Mouse (Mus musculus): ENCODE results near the gene Kcmf1.
"Not testable (repeated sequence)": the region's sequence is repeated elsewhere in the genome, so short reads cannot be mapped to it uniquely, and the experiment has no call there.

Gene Kcmf1

DNA sequence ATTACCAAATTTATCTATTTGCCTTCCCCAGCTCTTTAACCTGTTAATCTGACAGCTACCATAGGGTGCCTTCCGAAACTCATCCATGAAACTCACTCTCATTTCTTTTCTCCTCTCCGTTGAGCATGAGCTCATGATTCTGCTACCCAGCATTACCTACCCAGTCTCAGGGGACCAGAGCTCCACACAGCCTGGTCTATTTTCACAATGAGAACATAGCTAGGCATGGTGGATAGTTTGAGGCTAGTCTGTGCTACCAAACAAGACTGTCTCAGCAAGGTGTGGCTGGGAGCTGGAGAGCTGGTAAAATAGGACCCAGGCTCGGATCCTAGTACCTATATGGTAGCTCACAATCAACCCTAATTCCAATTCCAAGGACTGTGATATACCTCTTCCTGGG lies 17.6 kb downstream of the Kcmf1 start:
- no peaks in the 10 kb centered on the region for H3K36me3 ChIP-seq (ENCODE audit: control insufficient read depth, insufficient read depth, low read length, poor library complexity, severe bottlenecking)
- DNase-seq (ENCODE audit: low read depth, low spot score): no peak
- H3K27me3 ChIP-seq (ENCODE audit: control insufficient read depth, insufficient read depth, low read length, poor library complexity, severe bottlenecking): no peaks in the 10 kb centered on the region

DNA sequence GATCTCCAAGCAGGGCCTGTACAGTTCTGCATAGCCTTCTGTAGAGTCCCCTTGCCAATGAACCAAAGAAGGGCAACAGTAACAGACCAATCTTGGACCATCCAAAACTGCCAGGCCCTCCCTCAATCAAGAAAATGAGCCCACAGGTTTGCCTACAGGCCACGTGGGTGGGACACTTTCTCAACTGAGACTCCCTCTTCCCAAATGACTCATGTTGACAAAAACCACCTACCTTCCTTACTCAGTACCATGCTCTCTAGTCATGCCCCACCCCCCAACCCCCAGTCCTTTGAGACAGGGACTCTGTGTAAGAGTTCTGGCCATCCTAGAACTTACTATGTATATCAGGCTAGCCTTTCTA lies 18.2 kb downstream of the Kcmf1 start:
- no peak for DNase-seq (ENCODE audit: low read depth, low spot score)
- H3K27me3 ChIP-seq (ENCODE audit: control insufficient read depth, insufficient read depth, low read length, poor library complexity, severe bottlenecking): no peaks in the 10 kb centered on the region
- H3K36me3 ChIP-seq (ENCODE audit: control insufficient read depth, insufficient read depth, low read length, poor library complexity, severe bottlenecking): no peaks in the 10 kb centered on the region

DNA sequence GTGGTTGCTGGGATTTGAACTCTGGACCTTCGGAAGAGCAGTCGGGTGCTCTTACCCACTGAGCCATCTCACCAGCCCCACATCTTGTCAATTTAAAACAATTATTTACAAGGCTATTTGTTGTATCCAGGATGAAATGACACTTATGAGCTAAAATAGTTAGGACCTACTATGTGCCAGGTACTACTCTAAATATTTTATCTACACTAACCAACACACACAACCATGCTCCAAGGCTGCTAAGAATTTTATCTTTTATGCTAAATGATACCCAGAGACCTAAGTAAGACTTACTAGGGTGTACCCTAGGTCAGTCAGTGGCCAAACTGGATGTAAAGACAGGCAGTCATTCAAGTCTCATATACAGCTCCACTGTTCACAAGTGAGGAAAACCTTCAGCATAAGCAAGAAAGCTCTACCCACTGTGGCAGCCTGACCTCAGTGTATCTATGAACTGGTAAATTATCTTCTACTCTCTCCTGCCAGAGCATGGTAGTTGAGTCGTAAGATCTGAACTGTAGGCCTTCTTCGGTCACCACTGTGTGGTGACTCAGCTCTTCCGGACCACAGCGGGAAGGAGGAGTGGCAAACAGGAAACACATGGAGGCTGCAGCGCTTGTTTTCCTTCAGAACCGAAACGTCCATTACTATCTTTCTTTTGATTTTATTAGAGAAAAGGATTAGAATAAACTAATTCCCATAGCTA lies 18.7 kb downstream of the Kcmf1 start:
- peak; percentile 32 for DNase-seq (ENCODE audit: low read depth, low spot score)
- Histone ChIP-seq H3K36me3 (ENCODE audit: control insufficient read depth, insufficient read depth, low read length, poor library complexity, severe bottlenecking) (no peaks in the 10 kb centered on the region), H3K27me3 (ENCODE audit: control insufficient read depth, insufficient read depth, low read length, poor library complexity, severe bottlenecking) (no peaks in the 10 kb centered on the region)

DNA sequence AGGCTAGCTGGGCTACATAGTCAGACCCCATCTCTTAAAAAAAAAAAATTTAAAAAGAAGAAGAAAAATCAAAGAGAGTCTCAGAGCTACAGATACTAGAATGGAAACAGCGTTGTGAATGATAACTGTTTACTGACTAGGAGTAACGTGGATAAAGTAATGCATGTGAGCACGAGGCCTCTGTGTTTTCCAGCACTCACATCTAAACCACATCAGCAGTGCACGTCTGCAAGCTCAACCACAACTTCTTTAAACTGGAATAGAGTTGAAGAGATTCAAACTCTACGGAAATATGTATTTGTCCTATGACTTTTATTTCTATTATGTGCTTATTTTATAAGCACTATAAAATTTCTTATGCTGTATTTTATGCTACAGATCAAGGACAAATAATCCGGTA lies 23.1 kb downstream of the Kcmf1 start:
- no peak for DNase-seq (ENCODE audit: low read depth, low spot score)

DNA sequence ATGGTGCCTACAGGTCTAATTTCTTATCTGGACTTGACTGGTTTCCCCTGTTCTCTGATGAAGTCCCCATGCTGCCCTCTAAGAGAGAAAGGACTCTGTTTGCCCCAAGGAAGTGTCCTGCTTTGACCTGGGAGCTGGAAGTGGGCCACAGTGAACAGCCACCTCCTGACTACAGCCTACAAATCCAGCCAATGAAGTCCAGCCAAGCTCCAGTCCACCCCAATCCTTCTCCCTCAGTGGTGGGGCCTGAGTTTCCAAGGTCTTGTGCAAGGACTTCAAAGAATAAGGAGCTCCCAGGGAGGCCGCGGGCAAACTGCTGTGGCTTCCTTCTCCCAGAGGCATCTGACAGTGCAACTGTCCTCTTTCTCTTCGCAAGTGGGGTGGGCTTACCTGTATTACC lies 26.4 kb downstream of the Kcmf1 start:
- Histone ChIP-seq H3K27me3 (ENCODE audit: control insufficient read depth, insufficient read depth, low read length, poor library complexity, severe bottlenecking) (no peaks in the 10 kb centered on the region), H3K36me3 (ENCODE audit: control insufficient read depth, insufficient read depth, low read length, poor library complexity, severe bottlenecking) (no peaks in the 10 kb centered on the region)
- no peak for DNase-seq (ENCODE audit: low read depth, low spot score)

More for the DNA sequence above, 23.1 kb downstream of the Kcmf1 start:
- H3K27me3 ChIP-seq (ENCODE audit: control insufficient read depth, insufficient read depth, low read length, poor library complexity, severe bottlenecking): no peaks in the 10 kb centered on the region
- H3K36me3 ChIP-seq (ENCODE audit: control insufficient read depth, insufficient read depth, low read length, poor library complexity, severe bottlenecking): no peaks in the 10 kb centered on the region

DNA sequence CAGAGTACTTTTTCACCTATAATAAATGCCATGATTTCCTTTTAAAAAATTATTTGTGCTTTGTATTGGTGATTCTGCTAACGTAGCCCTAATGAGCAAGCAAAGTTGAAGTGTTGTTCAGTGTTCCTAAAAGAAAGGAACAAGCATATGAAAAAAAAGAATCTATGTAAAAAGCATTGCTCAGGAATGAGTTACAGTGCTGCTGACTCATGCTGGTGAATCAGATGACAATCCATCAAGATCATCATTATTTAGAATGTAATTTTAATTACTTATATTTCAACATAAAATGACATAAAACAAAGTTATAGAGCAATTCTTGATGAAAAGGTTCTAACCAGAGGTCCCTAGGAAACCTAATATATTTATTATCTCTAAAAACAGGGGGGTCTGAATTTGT lies 27.5 kb downstream of the Kcmf1 start:
- H3K27me3 ChIP-seq (ENCODE audit: control insufficient read depth, insufficient read depth, low read length, poor library complexity, severe bottlenecking): no peaks in the 10 kb centered on the region
- H3K36me3 ChIP-seq (ENCODE audit: control insufficient read depth, insufficient read depth, low read length, poor library complexity, severe bottlenecking): no peaks in the 10 kb centered on the region
- DNase-seq (ENCODE audit: low read depth, low spot score): no peak

DNA sequence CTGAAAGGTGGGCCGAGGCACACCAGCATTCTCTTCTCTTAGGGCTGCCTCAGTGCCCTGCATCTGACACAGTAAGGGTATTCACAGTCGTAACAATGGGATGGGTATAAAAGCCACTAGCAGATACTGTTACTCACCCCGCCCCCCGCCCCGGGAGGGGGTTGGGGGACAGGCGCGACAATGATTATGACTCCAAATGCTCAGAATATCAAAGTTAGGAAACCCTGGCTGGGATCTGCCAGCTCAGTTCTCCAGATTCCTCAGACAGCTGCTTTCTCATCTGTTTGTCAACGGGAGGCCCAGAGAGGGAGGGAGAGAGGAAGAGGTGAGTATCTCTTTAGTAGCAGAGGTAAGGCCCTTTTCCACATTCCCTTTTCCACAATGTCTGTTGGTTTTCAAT lies 30.2 kb downstream of the Kcmf1 start:
- Histone ChIP-seq H3K36me3 (ENCODE audit: control insufficient read depth, insufficient read depth, low read length, poor library complexity, severe bottlenecking) (no peaks in the 10 kb centered on the region), H3K27me3 (ENCODE audit: control insufficient read depth, insufficient read depth, low read length, poor library complexity, severe bottlenecking) (no peaks in the 10 kb centered on the region)
- DNase-seq (ENCODE audit: low read depth, low spot score): no peak

DNA sequence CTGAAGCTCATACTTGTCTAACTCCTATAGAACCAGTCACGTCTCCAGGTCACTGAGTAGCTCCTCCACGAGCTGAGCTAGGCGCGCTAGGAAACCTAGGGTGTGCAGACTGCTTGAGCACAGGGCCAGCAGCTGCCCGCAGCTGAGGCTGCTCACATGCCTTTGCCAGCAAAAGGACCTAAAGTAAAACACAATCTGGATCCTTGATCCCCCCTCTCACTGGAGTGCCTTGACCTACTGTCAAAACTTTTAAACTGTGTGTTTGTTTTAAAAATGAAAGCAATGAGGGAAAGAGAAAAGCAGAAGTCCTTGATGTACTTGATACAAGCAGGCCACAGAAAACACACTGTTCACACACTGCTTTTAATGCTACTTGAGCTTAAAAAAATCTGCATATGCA lies 31.1 kb downstream of the Kcmf1 start:
- DNase-seq (ENCODE audit: low read depth, low spot score): peak; percentile 36
- no peaks in the 10 kb centered on the region for H3K27me3 ChIP-seq (ENCODE audit: control insufficient read depth, insufficient read depth, low read length, poor library complexity, severe bottlenecking)
- no peaks in the 10 kb centered on the region for H3K36me3 ChIP-seq (ENCODE audit: control insufficient read depth, insufficient read depth, low read length, poor library complexity, severe bottlenecking)

DNA sequence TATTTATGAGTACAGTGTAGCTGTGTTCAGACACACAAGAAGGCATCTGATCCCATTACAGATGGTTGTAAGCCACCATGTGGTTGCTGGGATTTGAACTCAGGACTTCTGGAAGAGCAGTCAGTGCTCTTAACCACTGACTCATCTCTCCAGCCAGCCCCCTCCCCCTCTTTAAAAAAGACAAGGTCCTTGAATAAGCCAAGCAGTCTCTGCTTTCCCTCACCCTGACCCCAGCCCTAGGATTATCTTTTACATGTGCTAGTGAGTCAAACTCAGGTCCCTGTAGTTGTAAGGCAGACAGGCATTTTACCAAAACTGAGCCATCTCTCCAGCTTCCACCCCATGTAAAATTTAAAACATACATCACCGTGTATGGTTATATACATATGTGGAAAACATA lies 32.0 kb downstream of the Kcmf1 start:
- DNase-seq (ENCODE audit: low read depth, low spot score): no peak
- H3K27me3 ChIP-seq (ENCODE audit: control insufficient read depth, insufficient read depth, low read length, poor library complexity, severe bottlenecking): no peaks in the 10 kb centered on the region
- H3K36me3 ChIP-seq (ENCODE audit: control insufficient read depth, insufficient read depth, low read length, poor library complexity, severe bottlenecking): no peaks in the 10 kb centered on the region

DNA sequence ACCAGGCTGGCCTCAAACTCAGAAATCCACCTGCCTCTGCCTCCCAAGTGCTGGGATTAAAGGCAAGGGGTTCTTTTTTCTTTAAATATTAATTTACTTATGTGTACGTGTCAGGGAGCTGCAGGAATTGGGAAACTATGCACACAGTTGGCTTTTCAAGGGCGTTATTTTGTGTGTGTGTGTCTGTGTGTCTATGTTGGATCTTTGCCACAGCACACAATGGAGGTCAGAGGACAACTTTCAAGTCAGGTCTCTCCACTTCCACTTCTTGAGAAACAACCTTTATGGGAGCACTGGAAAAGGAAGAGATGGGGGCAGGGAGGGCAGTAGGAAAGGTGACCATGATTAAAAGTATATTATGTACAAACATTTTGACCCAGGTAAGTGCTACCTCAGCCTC lies 33.5 kb downstream of the Kcmf1 start:
- DNase-seq (ENCODE audit: low read depth, low spot score): no peak
- no peaks in the 10 kb centered on the region for H3K27me3 ChIP-seq (ENCODE audit: control insufficient read depth, insufficient read depth, low read length, poor library complexity, severe bottlenecking)
- peaks cover 2% of the 10 kb centered on the region; the same call in 1 of the 2 replicates for H3K36me3 ChIP-seq (ENCODE audit: control insufficient read depth, insufficient read depth, low read length, poor library complexity, severe bottlenecking)

DNA sequence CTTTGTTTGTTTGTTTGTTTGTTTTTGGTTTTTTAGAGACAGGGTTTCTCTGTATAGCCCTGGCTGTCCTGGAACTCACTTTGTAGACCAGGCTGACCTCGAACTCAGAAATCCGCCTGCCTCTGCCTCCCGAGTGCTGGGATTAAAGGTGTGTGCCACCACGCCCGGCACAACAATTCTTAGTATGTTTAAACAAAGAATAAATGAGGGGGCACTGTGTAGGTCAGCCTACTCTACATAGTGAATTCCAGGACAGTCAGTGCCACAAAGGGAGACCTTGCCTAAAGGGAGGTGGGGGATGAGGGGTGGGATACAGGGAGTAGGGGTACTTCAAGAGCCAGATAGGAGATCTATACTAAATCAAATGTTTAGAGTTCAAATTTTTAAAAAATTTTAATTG lies 37.1 kb downstream of the Kcmf1 start:
- DNase-seq (ENCODE audit: low read depth, low spot score); H3K27me3 ChIP-seq (ENCODE audit: control insufficient read depth, insufficient read depth, low read length, poor library complexity, severe bottlenecking); H3K36me3 ChIP-seq (ENCODE audit: control insufficient read depth, insufficient read depth, low read length, poor library complexity, severe bottlenecking): not testable (repeated sequence)

DNA sequence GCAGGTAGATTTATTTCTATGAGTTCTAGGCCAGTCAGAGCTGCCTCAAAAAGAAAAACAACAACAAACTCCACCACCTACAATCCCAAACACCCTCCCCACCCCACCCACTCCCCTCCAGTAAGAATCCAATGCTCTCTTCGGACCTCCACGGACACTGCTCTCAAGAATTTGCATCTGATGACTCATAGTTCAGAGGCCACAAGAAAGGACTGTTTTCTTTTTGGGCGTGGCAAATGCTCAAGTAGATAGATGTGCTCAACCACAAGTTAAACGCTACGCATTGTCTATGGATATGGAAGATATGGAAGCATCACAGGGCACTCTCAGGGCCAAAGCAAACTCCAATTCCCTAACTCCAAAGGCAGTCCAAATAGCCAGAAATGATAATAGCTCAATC lies 45.5 kb downstream of the Kcmf1 start:
- no peak for DNase-seq (ENCODE audit: low read depth, low spot score)
- Histone ChIP-seq H3K27me3 (ENCODE audit: control insufficient read depth, insufficient read depth, low read length, poor library complexity, severe bottlenecking) (no peaks in the 10 kb centered on the region; the same call in 1 of the 2 replicates), H3K36me3 (ENCODE audit: control insufficient read depth, insufficient read depth, low read length, poor library complexity, severe bottlenecking) (peaks cover 10% of the 10 kb centered on the region)

DNA sequence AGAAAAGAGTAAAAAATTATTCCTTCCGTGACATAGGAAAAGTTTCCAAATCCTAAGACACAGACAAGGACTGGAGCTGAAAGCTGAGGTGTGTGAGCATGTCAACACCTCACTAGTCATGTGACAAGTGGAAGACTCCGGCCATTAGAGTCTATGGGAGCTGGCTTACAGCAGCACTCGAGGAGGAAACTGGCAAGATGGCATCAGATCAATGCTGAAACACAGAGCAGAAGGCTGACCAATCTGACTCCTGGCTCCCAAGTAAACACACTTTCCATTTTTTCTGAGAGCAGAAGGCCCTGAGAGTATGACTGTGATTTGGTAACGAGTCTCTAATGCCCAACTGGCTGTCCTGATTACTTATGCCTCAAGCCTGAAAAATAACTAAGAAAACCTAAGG lies 47.6 kb downstream of the Kcmf1 start:
- H3K36me3 ChIP-seq (ENCODE audit: control insufficient read depth, insufficient read depth, low read length, poor library complexity, severe bottlenecking): peaks cover 10% of the 10 kb centered on the region
- no peaks in the 10 kb centered on the region for H3K27me3 ChIP-seq (ENCODE audit: control insufficient read depth, insufficient read depth, low read length, poor library complexity, severe bottlenecking)
- DNase-seq (ENCODE audit: low read depth, low spot score): no peak

DNA sequence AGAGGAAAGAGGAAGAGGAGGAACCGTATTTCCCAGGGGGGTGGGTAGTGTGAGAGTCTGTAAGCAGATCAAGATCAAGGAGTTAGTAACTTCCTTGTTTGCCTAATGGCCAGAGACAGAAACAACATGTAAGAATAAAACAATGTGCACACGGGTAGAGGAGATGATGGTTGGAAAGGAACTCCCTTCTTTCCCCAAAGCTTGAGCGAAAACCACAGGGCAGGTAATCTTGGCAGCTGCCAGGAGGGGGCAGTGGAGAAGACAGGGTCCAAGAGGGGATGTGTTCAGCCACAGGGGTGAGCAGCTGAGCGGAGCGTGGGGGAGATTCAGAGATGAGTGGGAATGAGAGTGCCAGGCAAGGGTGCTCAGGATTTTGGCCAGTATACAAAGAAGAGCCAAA lies 48.1 kb downstream of the Kcmf1 start:
- Histone ChIP-seq H3K27me3 (ENCODE audit: control insufficient read depth, insufficient read depth, low read length, poor library complexity, severe bottlenecking) (no peaks in the 10 kb centered on the region), H3K36me3 (ENCODE audit: control insufficient read depth, insufficient read depth, low read length, poor library complexity, severe bottlenecking) (peaks cover 10% of the 10 kb centered on the region)
- peak; percentile 54 for DNase-seq (ENCODE audit: low read depth, low spot score)

DNA sequence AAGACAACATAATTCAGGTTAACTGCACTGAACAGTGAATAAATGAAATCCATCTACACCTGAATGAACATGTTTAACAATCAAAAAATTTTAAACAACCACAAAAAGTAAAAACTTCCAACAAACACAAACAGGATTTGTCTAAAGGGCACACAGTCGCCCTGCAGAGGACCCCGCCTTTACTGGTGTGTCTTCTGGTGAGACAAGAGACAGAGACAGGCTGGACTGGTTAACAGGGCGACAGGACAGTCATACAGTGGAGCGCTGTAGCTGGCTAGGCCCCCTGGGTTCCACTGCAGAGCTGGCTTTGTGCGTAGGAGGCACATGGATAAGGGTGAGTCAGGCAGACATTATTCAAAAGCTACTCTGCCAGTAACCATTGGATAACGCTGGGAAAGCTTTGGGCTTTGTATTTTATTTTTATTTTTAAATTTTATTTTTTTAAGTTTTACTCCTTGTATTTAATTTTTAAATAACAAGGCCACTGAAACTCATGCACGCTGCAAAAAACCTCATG lies 57.7 kb downstream of the Kcmf1 start:
- H3K36me3 ChIP-seq (ENCODE audit: control insufficient read depth, insufficient read depth, low read length, poor library complexity, severe bottlenecking): peaks cover 9% of the 10 kb centered on the region; the same call in 1 of the 2 replicates
- no peaks in the 10 kb centered on the region for H3K27me3 ChIP-seq (ENCODE audit: control insufficient read depth, insufficient read depth, low read length, poor library complexity, severe bottlenecking)
- no peak for DNase-seq (ENCODE audit: low read depth, low spot score)
